Mouse (Mus musculus) midbrain, embryonic 16.5 days (tissue): ENCODE results near the gene Sez6l. TPM values are rescaled to one million over a fixed set of nuclear protein-coding genes. Genes with fewer than 3 reads are reported as not detected.

ENCODE experiments used
- ATAC-seq: fragments of 200-750 bp; cut with Nextera tagmentation; 2 replicates; pipeline ENCODE4 v1.8.0; 2017; ENCODE audit warnings: moderate TSS enrichment
- H3K27ac ChIP-seq: fragments of 300-500 bp; sonication (generic); 2 replicates; pipeline ENCODE4 v1.5.1; 2014; ENCODE audit warnings: mild to moderate bottlenecking, low read length, mixed read lengths
- H3K27me3 ChIP-seq: fragments of 300-500 bp; sonication (generic); 2 replicates; pipeline ENCODE4 v1.6.1; 2014; ENCODE audit warnings: low read depth, low read length, mixed read lengths; ENCODE audit not compliant: control insufficient read depth, insufficient read depth
- H3K36me3 ChIP-seq: fragments of 300-500 bp; sonication (generic); 2 replicates; pipeline ENCODE4 v1.6.1; 2014; ENCODE audit warnings: mild to moderate bottlenecking, low read length, moderate library complexity, mixed read lengths; ENCODE audit not compliant: control insufficient read depth, insufficient read depth
- H3K4me1 ChIP-seq: fragments of 300-500 bp; sonication (generic); 2 replicates; pipeline ENCODE4 v1.6.1; 2014; ENCODE audit warnings: mild to moderate bottlenecking, low read length, mixed read lengths; ENCODE audit not compliant: control insufficient read depth, insufficient read depth
- H3K4me2 ChIP-seq: fragments of 300-500 bp; sonication (generic); 2 replicates; pipeline ENCODE4 v1.6.1; 2014; ENCODE audit warnings: mild to moderate bottlenecking, low read length, mixed read lengths
- H3K4me3 ChIP-seq: fragments of 300-500 bp; sonication (generic); 2 replicates; pipeline ENCODE4 v1.5.1; 2014; ENCODE audit warnings: low read depth, mild to moderate bottlenecking, low read length, moderate library complexity, mixed read lengths
- H3K9ac ChIP-seq: fragments of 300-500 bp; sonication (generic); 2 replicates; pipeline ENCODE4 v1.6.1; 2014; ENCODE audit warnings: low read depth, low read length, mixed read lengths
- H3K9me3 ChIP-seq: fragments of 300-500 bp; sonication (generic); replicated peaks from 2 replicates; pipeline ENCODE4 v1.6.1; 2014; ENCODE audit warnings: mild to moderate bottlenecking, low read length, mixed read lengths; ENCODE audit not compliant: control insufficient read depth, poor library complexity, severe bottlenecking
- WGBS: fragments of 180-500 bp; shearing (Covaris S2); extraction: QIAGEN DNeasy Blood & Tissue Kit; methylation state at CpG from one replicate; pipeline ENCODE4 v1.1.7; 2014; 5-methylcytosine and 5-hydroxymethylcytosine counted together
- polyA plus RNA-seq: library from polyadenylated mRNA; unstranded; fragments of >200 nt; fragmentation: Nextera tagmentation; extraction: Ambion mirVana; gene quantifications from 2 replicates; pipeline ENCODE4 v1.2.1, GENCODE M21; 2015

The Sez6l gene
- polyA plus RNA-seq: 72.9 and 75.7 TPM in 2 replicates

GRCm38 (mm10) chr5:112576993-112577670 is at the start of gene Sez6l:
Gene Sez6l, minus strand, starts transcription at chr5:112577185.
- Histone ChIP-seq H3K4me2 (peak within 1 kb of the TSS; percentile 79), H3K27ac (peak within 1 kb of the TSS; percentile 89), H3K36me3 (no peaks in the 10 kb centered on the region), H3K9me3 (no peaks in the 10 kb centered on the region), H3K9ac (peak within 1 kb of the TSS; percentile 85), H3K27me3 (no peaks in the 10 kb centered on the region), H3K4me1 (peaks cover 26% of the 10 kb centered on the region), H3K4me3 (peak within 1 kb of the TSS; percentile 61)
- peak; percentile 85 for ATAC-seq
- WGBS: under 1% methylated on average over 45 of the region's 50 CpGs

- ATAC-seq: no peak
- no peaks in the 10 kb centered on the region for H3K27me3 ChIP-seq
- no peak overlapping the region for H3K27ac ChIP-seq
- H3K4me1 ChIP-seq: peaks cover 27% of the 10 kb centered on the region
- 35% methylated on average over 31 of the region's 31 CpGs for WGBS
- H3K4me2 ChIP-seq: peak overlapping the region; percentile 41
- H3K9me3 ChIP-seq: no peaks in the 10 kb centered on the region
- no peaks in the 10 kb centered on the region for H3K36me3 ChIP-seq
- H3K9ac ChIP-seq: no peak overlapping the region
- H3K4me3 ChIP-seq: no peak overlapping the region
These were observed 48.7 kb upstream of the Sez6l start for GRCm38 (mm10) chr5:112625555-112626160.

- H3K27ac ChIP-seq: peak overlapping the region; percentile 50
- 45% methylated on average over 2 of the region's 2 CpGs for WGBS
- H3K9me3 ChIP-seq: no peaks in the 10 kb centered on the region
- no peak overlapping the region for H3K9ac ChIP-seq
- H3K36me3 ChIP-seq: no peaks in the 10 kb centered on the region
- H3K4me1 ChIP-seq: peaks cover 23% of the 10 kb centered on the region
- no peak for ATAC-seq
- H3K4me3 ChIP-seq: no peak overlapping the region
- no peak overlapping the region for H3K4me2 ChIP-seq
- H3K27me3 ChIP-seq: no peaks in the 10 kb centered on the region
These were observed 46.0 kb upstream of the Sez6l start for GRCm38 (mm10) chr5:112622946-112623345.

DNA sequence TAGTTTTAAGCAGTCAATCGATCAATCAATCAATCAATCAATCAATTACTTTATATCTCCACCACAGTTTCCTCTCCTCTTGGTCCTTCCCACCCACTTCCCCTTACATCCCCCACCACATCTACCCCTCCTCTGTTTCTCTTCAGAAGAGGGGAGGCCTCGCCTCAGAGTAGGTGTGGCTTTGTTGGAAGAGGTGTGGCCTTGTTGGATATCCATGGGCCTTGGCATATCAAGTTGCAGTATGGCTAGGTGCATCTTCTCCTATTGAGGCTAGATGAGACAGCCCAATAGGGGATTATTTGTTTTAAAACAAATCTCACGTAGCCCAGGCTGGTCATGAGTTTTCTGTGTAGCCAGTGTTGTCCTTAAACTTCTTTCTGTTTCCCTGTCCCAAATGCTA is 43.3 kb upstream of the Sez6l start:
- Histone ChIP-seq H3K27me3 (no peaks in the 10 kb centered on the region), H3K27ac (no peak overlapping the region), H3K4me2 (no peak overlapping the region), H3K9ac (no peak overlapping the region), H3K4me1 (peaks cover 19% of the 10 kb centered on the region), H3K4me3 (no peak overlapping the region), H3K9me3 (no peaks in the 10 kb centered on the region), H3K36me3 (no peaks in the 10 kb centered on the region)
- ATAC-seq: no peak
- WGBS: 63% methylated on average over 3 of the region's 3 CpGs

GRCm38 (mm10) chr5:112619344-112619743 is 42.4 kb upstream of the Sez6l start:
- no peak overlapping the region for H3K4me3 ChIP-seq
- WGBS: 77% methylated on average over 3 of the region's 3 CpGs

DNA sequence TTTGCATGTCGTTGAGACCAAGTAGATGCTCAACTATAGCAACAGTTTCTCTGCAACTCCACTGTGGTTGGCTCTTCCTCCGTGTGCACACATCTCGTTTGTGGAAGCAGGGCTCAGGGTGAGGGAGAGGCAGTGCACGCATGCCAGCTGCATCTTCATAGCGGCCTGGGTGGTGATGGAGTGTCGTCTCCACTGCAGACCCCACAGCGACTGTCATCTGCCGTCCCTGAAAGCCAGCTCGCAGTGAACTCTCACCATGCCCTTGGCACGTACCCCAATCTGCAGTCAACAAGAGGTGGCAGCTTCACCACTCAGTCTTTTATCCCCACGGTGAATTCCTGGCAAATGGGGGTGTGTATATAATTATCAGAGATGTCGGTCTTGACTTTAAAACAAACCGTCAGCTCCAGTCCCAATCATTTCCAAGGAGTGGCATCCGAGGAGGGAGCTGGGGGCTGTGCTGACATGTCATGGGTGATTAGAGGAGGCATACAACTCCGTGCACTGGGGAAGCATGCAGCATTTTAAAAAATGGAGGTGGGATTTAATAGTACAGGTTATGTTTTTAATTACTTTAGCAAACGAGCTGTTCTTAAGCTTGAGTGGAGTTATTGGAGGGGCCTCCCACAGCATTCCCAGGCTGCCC is 40.7 kb upstream of the Sez6l start:
- 0 out of 2 replicates have a peak overlapping the region, but pooled peaks have one; percentile 10 for H3K27ac ChIP-seq
- no peak overlapping the region for H3K4me3 ChIP-seq
- no peak overlapping the region for H3K4me2 ChIP-seq
- ATAC-seq: 0 out of 2 replicates have a peak, but pooled peaks have one; percentile 49
- H3K9ac ChIP-seq: no peak overlapping the region
- WGBS: 62% methylated on average over 16 of the region's 16 CpGs
- peaks cover 11% of the 10 kb centered on the region for H3K4me1 ChIP-seq
- no peaks in the 10 kb centered on the region for H3K9me3 ChIP-seq
- H3K36me3 ChIP-seq: no peaks in the 10 kb centered on the region
- H3K27me3 ChIP-seq: no peaks in the 10 kb centered on the region

More at GRCm38 (mm10) chr5:112619344-112619743, 42.4 kb upstream of the Sez6l start:
- Histone ChIP-seq H3K27me3 (no peaks in the 10 kb centered on the region), H3K36me3 (no peaks in the 10 kb centered on the region), H3K4me2 (no peak overlapping the region), H3K9ac (no peak overlapping the region), H3K4me1 (peaks cover 19% of the 10 kb centered on the region), H3K27ac (no peak overlapping the region), H3K9me3 (no peaks in the 10 kb centered on the region)
- ATAC-seq: no peak

DNA sequence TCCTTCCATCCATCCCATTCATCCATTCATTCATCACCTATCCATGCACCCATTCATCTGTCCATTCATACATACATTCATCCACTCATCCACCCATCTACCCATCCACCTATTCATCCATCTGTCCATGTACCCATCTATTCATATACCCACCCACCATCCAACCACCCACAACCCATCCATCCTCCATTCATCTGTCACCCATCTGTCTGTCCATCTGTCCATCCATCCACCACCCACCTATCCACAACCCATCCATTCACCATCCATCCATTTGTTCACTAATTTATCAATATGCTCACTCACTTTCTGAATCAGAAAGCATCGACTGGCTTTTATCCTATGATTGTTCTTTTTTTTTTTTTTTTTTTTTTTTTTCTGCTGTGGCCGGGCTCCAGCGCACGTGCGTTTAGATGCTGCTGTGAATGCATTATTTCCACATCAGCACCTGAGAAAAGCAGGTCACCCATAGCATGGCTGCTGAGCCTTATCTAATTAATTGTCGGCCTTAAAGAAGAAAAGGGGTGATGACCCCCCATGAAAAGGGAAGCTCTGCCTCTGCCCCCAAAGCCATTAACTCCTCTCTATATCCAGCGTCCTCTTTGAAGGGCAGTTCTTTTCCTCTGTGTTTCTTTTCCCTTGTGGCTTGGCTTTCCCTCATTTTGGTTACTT is 39.1 kb upstream of the Sez6l start:
- WGBS: 28% methylated on average over 7 of the region's 7 CpGs
- H3K4me3 ChIP-seq: no peak overlapping the region
- H3K9me3 ChIP-seq: no peaks in the 10 kb centered on the region
- no peaks in the 10 kb centered on the region for H3K27me3 ChIP-seq
- peaks cover 11% of the 10 kb centered on the region for H3K4me1 ChIP-seq
- H3K9ac ChIP-seq: no peak overlapping the region
- no peak for ATAC-seq
- H3K36me3 ChIP-seq: no peaks in the 10 kb centered on the region
- no peak overlapping the region for H3K27ac ChIP-seq
- no peak overlapping the region for H3K4me2 ChIP-seq

GRCm38 (mm10) chr5:112607867-112608516 is 31.0 kb upstream of the Sez6l start:
- H3K27ac ChIP-seq: 0 out of 2 replicates have a peak overlapping the region, but pooled peaks have one; percentile 2
- no peak overlapping the region for H3K9ac ChIP-seq
- H3K4me3 ChIP-seq: no peak overlapping the region
- H3K4me2 ChIP-seq: no peak overlapping the region
- WGBS: 40% methylated on average over 9 of the region's 9 CpGs
- H3K27me3 ChIP-seq: no peaks in the 10 kb centered on the region
- no peaks in the 10 kb centered on the region for H3K36me3 ChIP-seq
- H3K9me3 ChIP-seq: no peaks in the 10 kb centered on the region
- 0 out of 2 replicates have a peak, but pooled peaks have one; percentile 15 for ATAC-seq
- peaks cover 25% of the 10 kb centered on the region for H3K4me1 ChIP-seq
